Mouse (Mus musculus) left cerebral cortex, postnatal 14 days (tissue): Measurements from ENCODE around the gene Serpini1. TPM values are rescaled to one million over a fixed set of nuclear protein-coding genes. Genes with fewer than 3 reads are reported as not detected.
"Not testable (repeated sequence)": the region's sequence is repeated elsewhere in the genome, so short reads cannot be mapped to it uniquely, and the experiment has no call there.

ENCODE experiments used
- DNase-seq, 2 experiments: peaks; one replicate each; pipeline ENCODE4 v3.0.0; 2021 to 2022; ENCODE audit warnings: low spot score in 2 of 2, mixed read lengths in 1 of 2
- intact Hi-C: fragments of 180-260 bp; cut with DNase I; formaldehyde crosslinking; loops from one replicate; pipeline ENCODE4 v1.15.1; 2025
- total RNA-seq, 2 experiments: library from RNA; stranded (reverse); gene quantifications; 2 replicates each; pipeline ENCODE4 v1.2.3; 2021

Gene Serpini1
- total RNA-seq, 2 experiments from 2014 or later: 181 TPM

DNA sequence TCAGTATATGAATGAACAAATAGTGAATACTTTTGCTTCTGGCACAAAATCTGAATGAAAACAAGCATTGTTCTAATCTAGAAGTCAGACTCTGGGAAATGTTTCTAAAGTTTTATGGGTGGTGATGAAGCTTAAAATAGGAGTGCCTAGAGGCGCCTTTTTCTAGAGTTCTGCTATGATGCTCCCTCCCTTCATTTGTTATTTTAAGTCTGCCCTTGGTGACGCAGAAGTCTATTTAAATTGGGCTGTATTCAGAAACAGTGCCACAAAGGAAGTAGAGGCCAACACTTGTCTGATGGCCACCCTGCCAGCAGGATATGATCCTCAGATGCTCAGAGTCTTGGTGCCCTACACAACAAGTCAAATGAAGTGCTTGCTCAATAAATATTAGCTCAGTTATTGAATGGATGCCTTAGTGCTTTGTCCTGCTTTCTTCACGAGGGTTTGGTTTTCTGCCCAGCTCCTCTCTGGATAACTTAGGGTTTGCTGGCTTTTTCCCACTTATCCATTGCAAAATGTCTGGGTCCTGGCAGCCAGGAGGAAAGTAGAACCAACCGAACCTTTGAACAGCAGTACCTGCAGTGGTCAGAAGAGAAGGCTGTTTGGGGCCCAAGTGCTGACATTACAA, 73.8 kb downstream of the Serpini1 start:
- no peak for DNase-seq
- intact Hi-C loops: no loop called here

DNA sequence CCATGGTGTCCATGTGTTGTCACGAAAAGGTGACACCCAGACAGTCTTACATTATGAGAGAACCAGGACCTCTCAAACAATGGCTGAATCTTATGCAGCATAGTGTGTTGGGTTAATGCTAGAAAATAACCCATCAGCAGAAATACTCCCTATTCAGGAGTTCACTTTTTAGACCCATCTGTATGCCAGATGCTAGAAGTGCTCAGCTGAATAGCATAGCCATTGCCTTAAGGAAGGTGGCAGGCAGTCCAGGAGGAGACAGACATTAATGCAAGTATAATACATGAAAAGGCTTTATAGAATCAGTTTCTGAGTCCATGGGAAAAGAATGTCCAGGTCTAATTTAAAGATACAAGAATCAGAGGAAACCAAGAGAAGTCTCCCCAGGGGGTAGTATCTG, 75.9 kb downstream of the Serpini1 start:
- no peak for DNase-seq
- intact Hi-C loops: no loop called here

DNA sequence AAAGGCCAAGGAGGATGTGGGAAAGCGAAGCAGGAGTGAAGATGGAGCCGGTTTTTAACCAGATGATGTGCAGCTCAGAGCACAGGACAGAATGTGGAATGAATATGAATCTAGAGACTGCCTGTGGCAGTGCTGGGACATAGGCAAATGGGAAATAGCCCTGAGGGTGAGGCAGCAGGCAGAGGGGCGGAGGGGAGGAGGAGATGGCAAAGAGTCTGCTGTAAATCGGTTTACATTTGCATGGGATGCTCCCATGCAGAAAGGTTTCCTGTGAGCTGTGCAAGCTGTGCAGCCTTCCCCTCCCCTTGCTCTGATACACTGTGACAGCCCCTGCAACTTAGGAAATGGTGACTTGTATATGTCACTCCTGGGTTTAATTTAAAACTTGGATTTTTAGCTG, 76.3 kb downstream of the Serpini1 start:
- intact Hi-C loops: no loop called here
- DNase-seq: no peak

DNA sequence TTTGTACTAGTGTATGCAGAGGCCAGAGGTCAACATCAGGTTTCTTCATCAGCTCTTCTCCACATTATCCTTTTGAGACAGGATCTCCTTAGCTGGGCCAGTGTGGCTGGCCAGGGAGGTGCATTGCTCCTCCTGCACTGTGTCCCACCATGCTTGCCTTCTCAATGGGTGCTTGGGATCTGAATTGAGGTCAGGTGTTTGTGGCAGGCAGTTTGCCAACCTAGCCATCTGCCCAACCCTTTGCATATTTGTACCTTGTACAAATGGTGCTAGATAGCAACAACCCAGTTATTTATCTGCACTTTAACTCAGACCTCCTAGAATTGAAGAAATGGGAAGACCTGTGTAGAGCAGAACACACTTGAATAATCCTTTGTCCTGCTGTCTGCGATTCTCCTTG, 78.3 kb downstream of the Serpini1 start:
- intact Hi-C loops: no loop called here
- DNase-seq: no peak

DNA sequence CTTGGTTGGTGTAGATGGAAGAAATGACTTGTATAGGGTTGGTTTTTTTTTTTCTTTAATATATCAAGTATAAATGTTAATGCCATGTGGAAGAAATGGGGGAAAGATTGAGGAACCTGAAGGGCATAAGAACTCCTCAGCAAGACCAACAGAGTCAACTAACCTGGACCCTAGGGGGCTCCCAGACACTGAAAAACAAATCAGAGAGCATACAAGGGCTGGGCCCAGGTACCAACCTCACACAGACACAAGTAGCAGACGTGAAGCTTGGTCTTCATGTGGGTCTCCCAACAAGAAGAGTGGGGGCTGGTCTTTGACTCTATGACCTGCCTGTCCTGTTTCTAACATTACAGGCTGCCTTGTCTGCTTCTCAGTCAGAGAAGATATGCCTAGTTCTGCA, 82.2 kb downstream of the Serpini1 start:
- intact Hi-C loops: no loop called here
- no peak for DNase-seq

DNA sequence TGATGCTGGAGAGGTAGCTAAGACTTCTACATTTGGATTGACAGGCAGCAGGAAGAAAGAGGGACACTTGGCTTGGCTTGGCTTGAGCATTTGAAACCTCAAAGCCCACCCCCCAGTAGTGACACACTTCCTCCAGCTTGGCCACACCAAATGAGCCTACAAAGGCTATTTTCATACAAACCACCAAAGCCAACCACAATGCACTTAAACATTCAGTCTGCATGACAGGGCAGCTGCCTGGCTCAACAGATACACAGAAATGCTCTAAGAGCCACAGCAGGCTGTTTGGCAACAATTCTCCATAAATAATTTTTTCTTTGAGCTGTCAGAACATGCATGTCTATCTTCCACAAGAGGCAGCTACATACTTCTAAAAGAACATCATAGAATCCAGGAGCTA, 90.2 kb downstream of the Serpini1 start:
- intact Hi-C loops: no loop called here
- DNase-seq: no peak

DNA sequence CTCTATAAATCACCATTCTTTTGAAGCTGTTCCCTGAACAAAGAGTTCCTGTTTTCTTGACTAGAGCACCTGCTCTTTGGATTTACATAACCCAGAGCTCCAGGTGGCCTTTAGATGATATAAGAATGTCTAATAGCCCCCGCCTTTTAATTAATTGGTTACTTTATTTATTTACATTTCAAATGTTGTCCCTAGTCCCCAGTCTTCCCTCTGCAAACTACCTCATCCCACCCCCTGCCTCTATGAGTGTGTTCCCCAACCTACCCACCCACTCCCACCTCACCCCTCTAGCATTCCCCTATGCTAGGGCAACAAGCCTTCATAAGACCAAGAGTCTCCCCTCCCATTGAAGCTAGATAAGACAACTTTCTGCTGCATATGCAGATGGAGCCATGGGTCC, 90.9 kb downstream of the Serpini1 start:
- intact Hi-C loops: no loop called here
- DNase-seq: no peak

DNA sequence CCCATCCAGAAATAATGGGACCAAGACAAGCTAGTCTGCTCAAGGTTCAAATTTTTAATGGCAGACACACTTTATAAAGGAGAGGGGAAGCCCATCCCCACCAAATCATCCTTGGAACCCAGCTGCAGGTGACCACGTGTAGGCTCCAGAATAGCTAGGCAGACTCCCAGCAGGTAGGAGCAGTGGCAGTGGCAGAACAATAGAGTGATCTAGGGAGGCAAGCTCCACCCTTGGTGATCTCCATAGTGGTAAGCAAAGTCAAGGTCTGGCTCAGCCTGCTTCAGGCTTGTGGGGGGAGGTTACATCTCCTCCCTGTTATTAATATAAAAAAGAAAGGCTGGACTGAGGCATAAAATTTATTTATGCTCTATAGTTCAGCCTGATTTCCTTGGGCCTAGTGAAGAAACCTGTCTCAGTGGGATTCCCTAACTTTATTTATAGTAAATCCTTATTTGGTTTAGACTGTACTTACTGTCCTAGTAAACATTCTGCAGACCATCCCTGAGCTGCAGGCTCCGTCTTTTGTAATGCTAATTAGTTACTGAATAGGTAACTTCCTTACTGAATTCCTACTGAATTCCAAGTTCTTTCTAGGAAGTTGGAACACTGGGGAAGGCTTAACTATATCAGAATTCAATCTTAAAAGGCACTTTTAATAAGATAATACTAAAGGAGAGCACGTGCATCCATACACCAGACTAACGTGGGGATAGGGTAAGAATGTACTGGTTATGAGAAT, 93.2 kb downstream of the Serpini1 start:
- DNase-seq, intact Hi-C loops: not testable (repeated sequence)

DNA sequence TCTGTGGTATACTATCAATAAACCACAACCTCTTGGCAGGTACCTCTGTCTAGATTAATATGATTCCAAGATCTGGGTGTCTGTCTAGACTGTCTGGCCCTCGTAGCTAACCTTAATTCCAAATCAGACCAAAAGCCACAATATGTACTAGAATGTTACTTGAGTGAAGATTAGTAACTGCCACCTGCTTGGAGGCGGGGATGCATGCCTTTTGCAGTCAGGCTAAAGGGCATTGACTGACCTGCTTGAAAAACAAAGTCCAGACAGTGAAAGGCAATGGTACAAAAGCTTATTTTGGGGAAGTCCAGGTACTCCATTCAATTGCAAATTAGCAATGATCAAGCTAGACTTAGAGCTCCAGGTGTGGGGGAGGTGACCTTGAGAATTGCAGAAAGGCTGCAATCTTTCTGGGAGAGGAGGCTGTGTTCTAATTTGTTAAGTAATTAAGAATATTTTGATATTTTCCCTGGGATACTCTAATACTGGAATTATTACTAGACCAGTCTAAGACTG, 94.3 kb downstream of the Serpini1 start:
- intact Hi-C loops: no loop called here
- no peak for DNase-seq

DNA sequence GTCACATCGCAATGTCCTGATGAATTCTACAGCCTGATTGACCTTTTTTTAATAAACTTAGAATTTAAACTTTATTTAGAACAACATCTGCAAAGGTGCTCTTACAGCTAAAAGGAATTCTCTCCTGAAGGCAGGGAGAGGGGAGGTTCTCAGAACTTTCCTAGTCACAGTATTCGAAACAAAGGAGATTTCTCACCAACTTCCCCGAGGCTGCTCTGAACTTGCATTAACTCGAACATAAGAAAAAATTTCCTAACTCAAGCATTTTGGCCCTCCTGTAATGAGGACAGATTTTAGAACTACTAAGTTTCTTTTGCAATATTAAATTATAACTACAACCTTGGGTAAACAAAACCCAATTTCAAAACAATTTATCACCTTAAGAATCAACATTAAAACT, 96.6 kb downstream of the Serpini1 start:
- intact Hi-C loops, DNase-seq: not testable (repeated sequence)

DNA sequence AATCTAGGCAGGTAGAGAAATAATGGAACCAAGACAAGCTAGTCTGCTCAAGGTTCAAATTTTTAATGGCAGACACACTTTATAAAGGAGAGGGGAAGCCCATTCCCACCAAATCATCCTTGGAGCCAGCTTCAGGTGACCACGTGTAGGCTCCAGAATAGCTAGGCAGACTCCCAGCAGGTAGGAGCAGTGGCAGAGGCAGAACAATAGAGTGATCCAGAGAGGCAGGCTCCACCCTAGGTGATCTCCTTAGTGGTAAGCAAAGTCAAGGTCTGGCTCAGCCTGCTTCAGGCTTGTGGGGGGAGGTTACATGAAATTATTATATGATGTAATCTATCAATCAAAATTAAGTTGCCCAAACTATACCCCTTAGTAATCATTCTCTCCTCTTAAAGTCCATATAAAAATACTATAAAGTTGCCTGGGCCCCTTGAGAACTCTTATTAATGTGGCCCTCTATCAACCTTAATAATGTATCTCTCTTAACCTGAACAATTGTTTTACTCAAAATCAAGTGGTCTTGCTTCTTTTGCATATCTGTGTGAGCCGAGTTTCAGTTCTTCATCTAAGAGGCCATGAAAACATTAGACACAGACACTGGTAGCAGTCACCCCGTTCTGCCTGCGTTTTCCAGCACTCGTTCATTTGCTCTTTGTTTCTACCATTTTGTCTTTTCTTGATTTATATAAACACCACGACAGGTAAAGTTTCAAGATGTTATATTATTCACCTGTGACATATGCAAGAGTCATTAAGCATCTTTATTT, 98.4 kb downstream of the Serpini1 start:
- DNase-seq: no peak
- intact Hi-C loops: no loop called here

DNA sequence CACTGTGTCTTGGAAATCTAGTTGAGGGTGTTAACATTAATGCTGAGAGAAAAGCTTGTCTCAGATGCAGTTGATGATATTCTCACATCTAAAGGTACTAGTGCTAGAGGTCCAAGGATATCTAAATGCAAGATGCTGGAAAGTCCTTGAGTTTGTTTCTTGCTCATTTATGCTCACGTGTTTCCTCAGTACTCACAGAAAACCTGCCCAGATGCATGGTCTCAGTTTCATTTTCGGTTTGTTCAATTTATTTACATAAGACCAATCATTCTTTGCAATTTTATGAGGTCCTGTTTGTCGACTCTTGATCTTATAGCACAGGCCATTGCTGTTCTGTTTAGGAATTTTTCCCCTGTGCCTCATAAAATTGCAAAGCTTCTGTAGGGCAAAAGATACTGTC, 109.6 kb downstream of the Serpini1 start:
- intact Hi-C loops: no loop called here
- no peak for DNase-seq

DNA sequence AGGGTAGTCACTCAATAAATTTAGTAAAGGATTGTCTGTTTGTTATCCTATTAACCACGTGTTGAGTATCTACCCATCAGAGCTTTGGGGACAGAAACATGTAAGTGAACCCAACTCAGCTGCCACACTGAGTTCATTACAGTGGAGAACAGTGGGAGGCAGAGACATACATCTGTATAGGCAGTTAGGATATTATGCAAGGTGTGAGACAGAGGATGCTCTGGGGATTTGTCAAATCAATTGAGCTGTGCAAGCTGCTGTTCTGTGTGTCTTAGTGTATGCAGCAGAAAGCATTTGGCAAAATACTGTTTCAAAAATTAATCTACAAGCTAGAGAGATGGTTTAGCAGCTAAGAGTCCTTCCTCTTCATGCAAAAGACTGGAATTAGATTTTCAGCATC, 113.1 kb downstream of the Serpini1 start:
- DNase-seq: no peak
- intact Hi-C loops: no loop called here

DNA sequence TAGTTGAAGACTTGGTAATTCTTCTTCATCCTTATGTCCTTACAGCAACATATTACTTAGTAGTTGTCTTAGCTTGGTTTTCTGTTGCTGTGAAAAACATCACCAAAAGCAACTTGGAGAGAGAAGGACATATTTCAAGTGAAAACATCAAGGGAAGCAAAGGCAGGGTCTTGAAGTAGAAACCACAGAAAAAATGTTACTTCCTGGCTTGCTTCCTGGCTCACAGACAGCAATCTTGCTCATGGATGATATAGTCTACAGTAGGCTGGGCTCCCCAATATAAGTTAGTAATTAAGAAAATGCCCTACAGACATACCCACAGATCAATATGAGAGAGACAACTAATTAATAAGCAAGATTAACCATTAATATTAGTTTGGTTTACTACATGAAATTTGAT, 125.5 kb downstream of the Serpini1 start:
- no peak for DNase-seq
- intact Hi-C loops: no loop called here

DNA sequence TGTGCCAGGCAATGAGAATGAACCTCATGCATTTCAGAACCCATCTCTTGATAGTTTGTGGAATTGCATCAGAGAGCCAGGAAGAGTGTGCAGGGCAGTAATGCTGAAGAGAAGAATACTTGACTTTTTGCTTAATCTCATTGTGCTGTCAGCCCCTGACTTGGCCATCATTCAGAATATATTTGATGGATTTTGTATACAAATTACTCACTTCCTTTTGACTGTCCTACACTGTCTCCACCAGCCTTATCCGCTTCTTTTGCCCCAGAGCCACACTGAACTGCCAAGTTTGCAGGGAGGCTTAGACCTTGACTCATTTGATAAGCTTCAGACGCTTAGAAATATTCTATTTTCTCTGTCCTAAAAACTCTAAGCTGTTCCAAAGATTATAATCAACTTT, 129.4 kb downstream of the Serpini1 start:
- intact Hi-C loops: no loop called here

DNA sequence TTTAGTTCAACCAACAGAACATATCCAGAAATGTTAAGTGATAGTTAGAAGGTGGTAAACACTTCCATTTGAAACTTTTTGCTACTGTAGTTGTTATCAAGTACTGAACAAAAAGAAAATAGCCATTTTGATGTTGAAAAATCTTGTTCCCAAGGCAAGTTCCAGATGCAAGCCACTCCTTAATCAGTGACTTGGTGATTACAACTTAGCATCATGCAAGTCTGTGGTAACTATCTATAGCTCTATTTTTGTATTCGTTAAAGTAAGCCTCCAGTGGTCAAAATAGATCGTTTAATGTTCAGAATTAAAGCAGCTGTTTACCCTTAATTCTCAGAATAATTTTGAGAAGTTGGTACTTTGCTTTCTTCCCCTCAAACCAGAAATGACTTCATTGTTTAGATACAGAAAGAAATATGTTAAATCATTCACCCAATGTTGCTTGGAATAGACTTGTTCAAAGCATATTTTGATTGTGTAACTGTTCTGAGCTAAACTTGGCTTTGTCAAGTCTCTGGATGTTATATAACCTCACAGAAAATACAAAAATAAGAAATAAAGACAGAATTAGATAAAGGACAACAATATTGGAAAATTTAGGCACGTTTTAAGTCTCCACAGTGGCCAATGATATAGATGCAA, 130.0 kb downstream of the Serpini1 start:
- peak in 1 of 2 experiments; percentile 37 for DNase-seq
- intact Hi-C loops: no loop called here

More for the DNA sequence above, 129.4 kb downstream of the Serpini1 start:
- DNase-seq: no peak

DNA sequence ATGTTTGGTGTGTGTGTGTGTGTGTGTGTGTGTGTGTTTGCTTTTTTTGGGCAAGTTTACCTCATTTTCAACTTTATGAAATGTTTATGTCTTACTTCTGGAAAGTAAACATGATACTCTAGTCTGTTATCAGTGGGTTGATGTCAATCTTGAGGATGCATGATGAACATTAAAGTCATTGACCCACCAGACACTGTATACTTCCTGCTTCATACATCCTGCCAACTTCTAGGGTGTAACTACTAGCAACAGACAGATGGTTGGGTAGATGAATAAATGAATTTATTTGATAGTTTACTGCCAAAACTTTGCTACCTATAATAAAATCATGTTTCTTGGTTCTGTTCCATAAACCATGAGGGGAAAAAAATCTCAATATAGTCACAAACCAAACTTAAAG, 133.0 kb downstream of the Serpini1 start:
- intact Hi-C loops: no loop called here
- no peak for DNase-seq

DNA sequence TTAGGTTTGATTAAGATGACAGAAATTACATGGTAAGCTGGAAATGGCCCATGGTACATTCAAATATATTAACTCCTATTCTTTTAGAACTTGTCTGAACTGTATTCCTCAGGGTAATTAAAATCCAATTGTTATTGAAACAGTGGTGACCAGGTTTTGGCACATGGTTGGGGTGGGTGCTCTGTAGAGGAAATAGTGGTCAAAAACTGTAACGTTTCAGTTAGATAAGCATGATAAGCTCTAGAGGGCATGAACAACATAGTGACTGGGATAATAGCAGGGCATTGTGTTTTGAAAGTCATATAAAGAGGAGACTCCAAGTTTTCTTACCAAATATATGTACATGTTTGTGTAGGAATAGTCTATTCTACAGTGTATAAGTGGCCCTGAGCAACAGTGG, 134.7 kb downstream of the Serpini1 start:
- intact Hi-C loops: no loop called here
- no peak for DNase-seq
